Mouse (Mus musculus): ENCODE measurements around the gene Pfkm. TPM values are rescaled to one million over a fixed set of nuclear protein-coding genes. Genes with fewer than 3 reads are reported as not detected.

The Pfkm gene
- total RNA-seq, 4 experiments from 2014 or later, result 73.8 to 119 (median 95.8) TPM

DNA sequence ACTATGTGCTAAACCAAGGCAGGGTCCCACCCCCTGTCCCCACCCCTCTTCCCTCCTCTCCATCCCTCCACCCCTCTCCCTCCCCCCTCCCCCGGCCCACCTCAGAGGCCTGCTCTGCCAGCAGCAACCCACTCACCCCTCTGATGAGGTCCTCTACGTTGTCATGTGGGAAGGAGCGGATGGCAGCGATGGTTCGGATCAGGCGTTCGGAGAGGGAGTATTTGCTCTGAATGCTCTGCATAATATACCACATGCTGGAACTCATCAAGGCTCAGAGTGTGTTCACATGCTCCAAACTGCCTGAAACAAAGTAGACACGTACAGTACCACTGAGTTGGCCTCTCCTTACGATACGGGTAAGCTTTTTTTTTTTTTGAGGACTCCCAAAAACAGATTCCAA, 50.1 kb downstream of the Pfkm start:
- no peak for DNase-seq

DNA sequence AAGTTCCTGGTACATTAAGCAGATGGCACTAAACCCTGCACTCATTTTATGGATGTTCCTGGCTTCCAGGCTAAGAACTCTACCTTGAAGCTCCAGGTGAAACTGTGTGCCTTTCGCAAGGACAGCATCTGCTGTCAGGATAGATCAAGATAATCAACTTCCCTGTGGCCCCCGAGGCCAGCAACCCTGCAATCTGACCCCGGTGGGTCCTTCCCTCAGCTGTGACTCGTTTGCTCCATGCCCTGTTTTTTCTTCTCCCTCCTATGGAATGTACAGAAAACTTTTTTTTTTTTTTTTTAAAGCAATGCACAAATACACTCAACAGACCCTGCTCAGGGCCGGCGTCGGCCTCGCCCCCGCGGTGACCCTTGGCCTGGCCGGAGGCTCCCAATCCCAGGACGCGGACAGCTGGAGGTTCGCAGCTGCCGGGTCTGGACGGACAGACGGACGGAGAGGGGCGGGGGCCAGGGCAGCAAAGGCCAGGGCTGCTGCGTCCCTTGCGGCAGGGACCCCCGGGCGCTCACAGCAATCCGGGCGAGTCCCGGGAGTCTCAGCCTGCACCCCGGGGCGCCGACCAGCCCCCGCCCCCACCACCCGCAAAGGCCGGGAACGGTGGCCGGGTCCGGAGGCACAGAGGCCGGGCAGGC, 52.6 kb downstream of the Pfkm start:
- DNase-seq, result peak; percentile 14

DNA sequence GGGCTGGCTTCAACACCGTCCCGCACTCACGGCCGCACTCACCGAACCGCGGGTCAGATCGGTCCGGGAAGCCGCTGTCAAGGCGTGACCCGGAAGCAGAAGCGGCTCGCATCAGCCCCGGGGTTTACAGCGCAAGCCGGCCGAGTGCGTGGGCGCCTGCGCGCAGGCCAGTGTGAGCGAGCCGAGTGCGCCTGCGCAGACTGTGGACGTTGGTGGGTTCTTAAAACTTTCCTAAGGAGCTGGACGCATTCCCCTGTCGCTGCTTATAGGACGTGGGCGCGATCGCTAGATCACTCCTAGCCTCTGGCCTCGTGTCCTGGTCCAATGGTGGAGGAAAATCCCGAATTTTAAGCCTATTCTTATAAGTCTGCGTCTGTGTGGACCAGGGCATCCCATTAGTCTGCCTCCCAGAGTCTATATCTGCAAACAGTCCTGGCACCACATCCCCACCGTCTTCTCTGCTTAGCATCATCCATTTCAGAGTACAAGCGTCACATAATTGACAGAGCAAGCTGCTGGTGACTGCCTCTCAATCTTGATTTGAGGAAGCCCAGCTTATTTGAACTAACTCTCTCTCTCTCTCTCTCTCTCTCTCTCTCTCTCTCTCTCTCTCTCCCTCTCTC, 53.3 kb downstream of the Pfkm start:
- DNase-seq, result peak; percentile 91

DNA sequence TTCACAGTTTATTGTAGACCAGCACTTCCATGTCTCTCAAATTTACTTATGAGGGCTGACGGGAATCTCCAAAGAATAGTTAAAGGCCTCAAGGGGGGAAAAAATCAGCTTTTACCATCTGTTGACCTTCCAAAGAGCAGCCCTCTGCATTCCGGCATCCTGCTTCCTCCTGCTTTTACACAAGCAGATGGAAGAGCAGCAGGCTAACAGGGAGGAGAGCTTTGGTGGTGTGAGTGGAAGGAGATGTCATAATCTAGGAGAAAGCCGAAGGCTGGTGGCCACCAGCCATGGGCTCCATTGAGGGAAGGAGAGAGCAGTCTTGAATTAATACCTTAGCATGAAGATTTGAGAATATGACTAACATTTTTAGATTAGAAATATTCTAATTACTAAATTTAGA, 56.0 kb downstream of the Pfkm start:
- DNase-seq, result no peak

DNA sequence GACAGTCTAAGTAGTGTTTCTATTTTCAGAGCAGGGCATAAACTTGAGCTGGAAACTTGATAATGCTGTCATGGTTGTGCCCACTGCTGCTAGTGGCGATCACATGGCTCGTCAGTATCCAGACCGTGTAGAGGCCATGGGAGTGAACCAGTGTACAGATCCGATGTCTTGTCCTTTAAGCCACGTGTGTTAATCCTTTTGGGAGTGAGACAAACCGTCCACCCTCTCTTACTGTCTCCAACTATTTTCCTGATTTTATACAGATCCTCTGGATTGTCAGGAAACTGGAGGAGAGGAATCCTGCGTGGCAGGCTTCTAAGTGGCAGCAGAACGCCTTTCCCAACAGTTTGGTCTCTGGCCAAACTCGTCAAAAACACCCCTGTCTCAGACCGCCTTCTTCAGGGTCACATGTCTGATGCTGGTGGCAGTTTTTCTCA, 56.8 kb downstream of the Pfkm start:
- DNase-seq, result no peak

DNA sequence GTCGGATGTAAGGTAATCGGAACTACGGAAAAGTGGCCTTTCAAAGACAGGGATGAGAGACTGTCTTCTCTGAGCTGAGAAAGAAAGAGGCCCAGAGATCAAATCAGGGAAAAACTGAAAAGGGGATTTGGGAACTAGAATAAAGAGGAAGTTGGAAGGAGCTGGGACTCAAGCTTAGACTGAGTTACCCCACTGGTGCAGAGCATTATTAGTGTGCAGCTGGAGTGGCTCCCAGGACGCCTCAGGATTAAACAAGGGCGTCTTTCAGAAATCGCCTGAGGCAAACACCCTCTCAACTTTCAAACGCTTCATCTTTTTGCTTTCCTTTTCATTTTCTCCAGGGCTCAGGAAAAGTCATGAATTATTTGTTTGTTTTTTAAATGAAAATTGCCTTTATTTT, 60.5 kb downstream of the Pfkm start:
- DNase-seq, result no peak

DNA sequence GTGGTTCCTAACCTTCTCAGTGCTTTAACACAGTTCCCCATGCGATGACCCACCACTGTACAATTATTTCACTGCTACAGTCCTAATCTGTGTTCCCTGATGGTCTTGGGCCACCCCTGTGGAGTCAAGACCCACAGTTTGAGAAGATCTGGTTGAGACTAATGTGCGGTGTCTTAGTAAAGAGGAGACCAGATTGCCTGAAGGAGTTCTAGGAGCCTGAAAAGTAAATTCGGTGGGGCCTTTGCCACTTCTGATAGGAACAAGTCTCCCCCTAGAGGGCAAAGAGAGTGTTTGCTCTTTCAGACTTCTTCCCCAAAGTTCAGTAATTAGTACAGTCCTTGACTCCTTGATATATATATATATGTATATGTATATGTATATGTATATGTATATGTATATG, 61.2 kb downstream of the Pfkm start:
- DNase-seq, result no peak

DNA sequence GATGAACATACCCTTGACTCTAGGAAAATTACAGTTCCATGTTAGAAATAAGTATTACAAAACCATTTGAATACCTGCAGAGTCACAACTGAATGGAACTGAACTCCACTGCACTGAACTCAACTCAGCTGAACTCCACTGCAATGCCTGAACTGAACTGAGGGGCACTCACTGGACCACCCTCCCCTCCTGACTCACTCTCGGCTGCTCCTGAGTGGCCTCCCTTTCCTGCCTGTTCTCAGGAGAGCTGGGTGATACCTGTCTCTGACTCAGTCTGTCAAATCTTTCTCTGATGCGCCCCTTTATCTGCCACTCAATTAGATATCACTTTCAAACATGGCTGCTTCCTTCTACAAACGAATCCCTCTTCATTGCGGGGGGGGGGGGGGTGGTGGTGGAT, 61.8 kb downstream of the Pfkm start:
- no peak for DNase-seq

DNA sequence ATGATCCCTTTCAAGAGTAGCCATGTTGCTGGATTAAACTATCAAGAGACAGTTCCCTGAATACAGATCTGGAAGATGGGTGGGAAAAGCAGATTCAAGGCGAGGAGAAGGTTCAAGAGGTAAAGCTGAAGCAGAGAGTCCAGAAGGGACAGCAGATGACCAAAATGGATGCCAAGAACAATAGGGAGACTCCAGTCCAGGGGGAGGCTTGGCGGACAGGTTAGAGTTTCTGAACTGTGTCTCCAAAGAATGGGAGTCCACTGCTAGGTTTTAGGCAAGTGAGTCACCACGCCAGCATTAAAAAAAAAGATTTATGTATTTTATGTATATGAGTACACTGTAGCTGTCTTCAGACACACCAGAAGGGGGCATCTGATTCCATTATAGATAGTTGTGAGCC, 62.2 kb downstream of the Pfkm start:
- DNase-seq, result no peak

DNA sequence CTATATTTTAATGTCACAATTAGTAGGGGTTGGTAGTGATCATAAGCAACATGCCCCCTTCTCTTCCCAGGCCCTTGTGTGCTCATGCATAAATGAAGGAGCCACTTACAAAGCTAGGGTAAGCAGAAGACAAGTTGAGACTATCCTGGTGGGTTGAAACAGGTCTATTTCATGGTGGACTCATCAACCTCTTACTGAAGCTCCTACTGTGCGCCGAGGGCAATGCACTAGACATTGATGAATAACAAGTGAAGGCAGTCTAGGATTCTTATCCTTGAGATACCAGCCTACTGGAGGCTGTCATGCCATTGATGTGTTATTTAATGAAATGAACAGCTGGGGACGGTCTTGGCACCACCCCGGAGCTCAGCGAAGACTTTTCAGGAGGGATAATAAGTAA, 62.9 kb downstream of the Pfkm start:
- no peak for DNase-seq

DNA sequence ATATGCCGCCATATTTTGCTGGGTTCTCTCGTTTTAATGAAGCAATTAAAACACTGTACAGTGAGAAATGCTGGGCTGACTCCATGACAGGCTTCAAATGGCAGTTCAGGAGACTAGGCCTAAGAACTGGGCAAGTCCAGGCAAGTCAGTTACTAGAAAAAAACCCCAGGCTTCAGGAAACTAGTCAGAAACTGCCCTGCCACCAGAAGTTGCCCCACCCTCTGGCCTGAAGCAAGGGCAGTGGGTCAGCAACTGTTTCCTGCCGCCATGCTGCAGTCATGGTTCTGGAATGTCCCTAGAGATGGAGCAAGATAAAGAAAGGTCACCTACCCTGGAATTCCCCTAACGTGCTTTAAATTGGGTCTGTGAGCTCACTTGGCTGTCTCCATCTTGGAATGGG, 63.6 kb downstream of the Pfkm start:
- no peak for DNase-seq

DNA sequence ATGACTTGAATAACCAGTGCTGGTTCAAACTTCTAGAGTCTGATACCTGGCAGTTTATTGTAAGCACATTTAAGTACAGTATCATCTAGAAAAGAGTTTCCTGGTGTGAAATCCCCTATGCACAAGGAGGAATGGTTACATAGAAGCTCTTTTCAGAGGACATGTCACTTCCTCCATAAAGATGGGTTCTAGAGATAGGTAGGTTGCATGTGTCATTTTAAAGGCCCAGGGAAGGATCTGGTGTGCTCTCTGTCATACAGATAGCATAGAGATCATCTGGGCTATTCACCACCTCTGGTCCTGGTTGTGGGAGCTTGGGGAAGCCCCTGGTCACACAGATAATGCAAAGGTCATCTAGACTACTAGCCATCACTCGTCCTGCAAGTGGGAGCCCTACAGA, 64.9 kb downstream of the Pfkm start:
- no peak for DNase-seq

DNA sequence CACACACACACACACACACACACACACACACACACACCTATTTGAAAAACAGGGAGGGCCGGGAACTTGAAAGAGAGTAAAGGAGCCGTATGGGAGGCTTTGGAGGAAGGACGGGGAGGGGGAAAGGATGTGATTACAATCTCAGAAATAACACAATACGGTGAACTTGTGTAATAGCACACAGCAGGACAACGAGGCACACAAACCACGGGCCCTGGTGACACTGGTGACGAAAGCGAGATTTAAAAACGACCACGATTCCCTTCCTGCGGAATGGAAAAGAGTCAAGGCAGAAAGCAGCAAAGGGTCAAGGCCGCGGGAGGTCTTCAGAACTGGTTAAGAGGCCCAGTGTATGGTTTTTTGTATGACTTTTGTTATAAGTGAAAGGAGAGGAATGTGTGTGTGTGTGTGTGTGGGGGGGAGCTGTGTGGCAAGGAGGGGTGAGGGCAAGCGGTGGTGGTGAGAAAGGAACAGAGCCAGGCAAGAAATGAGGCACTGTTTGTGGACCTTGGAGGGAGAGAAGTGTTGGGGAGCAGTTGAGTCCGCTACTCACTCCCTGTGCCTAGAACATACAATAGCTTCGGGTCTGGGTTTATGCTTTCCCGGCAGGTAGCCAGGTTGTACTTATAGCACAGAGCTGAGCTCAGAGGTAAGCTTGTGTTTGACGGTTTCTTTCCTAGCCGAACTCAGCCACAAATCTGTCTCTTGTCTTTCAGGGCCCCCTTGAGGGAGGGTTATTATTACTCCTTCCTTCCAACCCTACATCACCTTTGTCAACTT, 68.8 kb downstream of the Pfkm start:
- DNase-seq, result no peak

DNA sequence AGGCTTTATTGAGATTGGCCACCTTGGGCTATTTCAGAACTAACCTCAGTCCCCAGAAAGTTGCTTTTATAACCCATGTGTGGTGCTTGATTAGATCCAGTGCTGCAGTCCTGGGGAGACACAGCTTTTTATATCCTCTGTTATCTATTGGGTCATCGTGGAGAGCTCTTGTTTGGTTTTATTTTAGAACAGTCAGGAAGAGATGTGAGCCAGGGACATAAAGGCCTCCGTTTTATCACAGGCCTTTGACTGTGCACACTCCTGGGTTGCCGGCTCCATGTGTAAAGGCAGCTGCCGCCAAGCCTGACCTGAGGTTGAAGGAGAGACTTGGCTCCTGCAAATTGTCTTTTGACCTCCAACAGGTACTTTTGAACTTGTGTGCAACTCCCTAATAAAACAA, 70.2 kb downstream of the Pfkm start:
- no peak for DNase-seq

DNA sequence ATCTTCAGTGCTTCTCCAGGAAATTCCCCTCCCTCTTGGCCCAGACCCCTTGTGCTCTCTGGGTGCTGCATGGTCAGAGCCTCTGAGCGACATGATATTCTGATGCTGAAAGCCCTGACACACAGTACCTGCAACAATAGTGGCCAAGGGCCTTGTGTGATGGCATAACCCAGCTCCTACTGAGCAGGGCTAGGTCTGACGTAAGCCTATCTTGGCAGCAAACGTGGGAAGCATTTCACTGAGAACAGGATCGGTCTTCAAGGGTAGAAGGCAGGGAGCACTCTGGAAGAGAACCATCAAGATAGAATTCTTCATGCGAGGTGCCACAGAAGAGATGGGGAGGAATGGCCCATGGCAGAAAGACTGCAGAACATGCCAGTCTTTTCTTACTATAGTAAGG, 73.1 kb downstream of the Pfkm start, which contains the start of gene Asb8:
Gene Asb8 (minus strand): TSS at position 101 of the 400 bp plus-strand sequence.
- DNase-seq, result no peak

DNA sequence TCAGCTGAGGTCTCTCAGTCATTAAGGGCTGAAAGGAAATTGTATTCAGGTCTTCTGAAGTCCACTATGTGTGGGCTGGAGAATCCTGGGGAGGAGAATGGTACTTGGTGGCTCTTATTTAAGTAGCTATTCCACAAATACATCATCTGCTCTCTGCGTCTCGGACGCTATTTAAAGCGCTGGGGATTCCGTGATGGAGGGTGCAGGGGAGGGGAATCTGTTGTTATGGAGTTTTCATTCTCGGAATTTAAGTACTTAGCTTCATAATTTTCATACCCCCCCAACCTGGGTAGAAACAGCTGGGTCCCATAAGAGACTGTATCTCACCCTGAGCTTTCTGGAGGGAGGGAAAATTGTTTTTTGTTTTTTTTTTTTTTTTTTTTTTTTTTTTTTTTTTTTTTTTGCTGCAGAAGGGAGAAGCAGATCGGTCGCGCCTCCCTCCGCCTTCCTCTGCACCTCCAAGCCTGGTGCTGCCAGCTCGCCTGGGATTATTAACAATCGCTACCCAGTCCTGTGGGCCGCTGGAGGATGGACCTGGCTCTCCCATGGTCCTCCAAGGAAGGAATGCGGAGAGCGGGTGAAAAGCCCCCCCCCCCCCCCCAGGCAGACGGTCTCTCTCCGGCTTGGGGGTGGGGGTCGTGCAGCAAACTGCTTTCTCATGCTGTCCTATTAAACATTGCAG, 74.7 kb downstream of the Pfkm start, which contains the start of gene Ccdc184:
Gene Ccdc184 (plus strand): TSS at position 196 of the 682 bp plus-strand sequence.
- no peak for DNase-seq

DNA sequence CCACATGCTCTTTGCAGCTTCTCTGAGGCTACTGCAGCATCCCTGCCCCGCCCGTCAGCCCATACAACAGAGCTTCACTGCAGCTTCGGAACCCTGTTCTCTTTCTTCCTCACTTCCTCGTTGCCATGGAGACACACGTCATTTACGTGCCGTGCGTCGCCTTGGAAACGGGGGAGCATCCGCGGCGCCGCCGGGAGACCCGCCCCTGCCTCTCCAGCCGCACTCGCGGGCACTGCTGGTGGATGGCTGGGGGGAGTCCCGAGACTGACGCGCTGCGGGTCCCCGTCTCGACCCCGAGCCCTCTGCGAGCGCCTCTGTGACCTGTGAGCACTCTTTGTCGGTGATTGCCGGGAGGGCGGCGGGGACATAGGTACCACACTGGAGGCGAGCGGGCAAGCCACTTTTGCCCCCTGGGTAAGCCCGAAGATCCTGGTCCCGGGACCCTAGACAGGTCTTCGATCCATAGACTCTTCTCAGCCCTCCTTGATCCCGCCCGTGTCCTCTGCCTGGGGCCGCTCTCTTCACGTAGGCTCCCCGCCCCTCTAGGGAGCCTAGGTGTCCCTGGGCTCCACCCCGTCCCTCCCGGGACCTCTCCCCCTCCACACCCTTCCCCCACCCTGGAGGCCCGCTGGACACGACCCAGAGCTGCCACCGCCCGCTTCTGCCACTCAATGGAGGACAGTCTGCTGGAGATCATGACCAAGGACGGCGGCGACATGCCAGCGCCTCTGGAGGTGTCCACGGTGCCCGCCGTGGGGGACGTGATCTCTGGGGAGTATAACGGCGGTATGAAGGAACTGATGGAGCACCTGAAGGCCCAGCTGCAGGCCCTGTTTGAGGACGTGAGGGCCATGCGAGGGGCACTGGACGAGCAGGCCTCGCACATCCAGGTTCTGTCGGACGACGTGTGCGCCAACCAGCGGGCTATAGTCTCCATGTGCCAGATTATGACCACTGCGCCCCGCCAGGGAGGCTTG, 75.5 kb downstream of the Pfkm start:
- DNase-seq, result peak; percentile 81

DNA sequence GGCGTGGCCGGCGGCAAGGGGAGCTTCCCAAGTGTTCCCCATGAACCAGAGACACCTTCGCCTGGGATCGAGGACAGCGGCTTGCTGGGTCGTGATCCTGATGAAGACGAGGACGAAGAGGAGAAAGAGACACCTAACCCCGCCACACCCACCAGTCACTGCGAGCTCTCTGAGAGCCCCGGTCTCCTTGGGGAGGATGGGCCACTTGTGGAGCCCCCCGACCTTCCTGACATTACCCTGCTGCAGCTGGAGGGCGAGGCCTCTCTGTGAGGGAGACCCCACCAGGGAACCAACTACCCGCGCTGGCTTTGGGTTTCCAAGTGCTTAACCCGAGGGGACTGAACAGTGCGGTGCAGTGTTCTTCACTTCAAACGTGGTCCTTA, 76.2 kb downstream of the Pfkm start:
- DNase-seq, result no peak

DNA sequence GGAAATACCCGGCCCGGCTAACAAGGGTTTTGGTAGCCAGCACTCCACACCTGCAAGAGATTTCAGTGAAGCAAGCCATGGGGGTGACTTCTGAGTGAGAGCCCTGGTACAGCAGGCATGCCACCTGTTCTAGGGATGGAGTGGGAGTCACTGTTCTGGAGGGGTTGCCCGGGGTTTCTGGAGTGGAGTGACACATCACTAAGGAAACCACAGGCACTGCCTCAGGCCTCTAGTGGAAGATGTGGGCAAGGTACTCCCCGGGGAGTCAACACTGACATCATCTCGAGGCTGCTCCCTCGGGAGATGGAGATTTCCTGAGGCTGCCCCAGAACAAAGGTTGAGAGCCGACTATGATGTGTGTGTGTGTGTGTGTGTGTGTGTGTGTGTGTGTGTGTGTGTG, 78.0 kb downstream of the Pfkm start:
- DNase-seq, result no peak

DNA sequence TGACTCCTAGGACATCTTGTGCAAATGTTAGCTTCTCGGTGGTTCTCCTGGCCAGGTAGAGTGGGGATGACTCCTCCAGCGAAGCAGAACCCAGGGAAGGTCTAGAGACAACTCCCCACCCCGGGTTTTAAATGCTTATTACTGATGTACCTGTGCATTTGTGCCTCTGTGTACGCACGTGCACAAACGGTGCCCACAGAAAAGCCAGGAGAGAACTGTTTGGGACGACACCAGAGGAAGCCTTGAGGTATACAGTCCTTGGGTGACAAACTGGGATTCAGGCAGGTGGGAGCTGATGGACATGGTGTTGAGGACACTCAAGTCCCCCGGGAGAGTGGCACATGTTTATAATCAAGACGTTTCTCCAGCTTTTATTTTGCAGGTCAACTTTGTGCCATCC, 78.5 kb downstream of the Pfkm start:
- DNase-seq, result no peak

DNA sequence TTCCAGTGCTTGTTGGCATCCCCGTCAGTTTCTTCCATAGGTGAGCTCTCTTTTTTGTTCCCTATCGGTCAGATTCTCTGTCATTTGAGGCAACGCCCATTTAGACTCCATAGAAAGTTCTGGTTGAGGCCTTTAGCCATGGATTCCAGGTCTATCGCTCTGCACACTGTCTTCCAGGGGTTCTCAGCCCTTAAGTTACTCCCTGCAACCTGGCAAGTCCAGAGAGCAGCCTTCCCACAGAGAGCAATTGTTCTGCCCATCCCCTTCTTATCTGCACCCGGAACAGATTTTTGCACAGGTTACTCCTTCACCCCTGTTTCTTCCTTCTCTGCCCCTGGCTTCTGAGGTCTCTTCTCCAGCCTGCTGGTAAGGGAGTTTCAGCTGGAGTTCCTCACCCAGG, 79.7 kb downstream of the Pfkm start:
- DNase-seq, result no peak

DNA sequence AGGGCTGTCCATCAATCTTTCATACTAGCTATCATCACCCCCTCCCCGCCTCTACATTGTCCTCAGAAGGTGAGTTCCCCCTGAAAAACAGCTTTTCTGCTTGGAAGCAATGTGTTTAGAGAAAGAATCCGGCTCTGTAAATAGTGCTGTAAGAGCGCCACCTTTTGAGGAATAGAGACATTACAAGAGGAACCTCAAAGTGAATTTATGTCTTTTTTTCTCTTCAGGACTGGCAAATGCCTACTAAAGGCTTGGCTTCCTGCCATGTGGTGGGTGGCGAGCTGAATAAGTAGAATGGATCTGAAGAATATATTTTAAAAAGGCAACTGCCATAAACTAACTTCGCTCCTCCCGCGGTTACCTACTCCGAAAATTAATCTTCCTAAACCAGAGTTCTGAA, 81.4 kb downstream of the Pfkm start:
- no peak for DNase-seq

All from adrenal gland, adult 8-10 months (tissue).